Mouse (Mus musculus): Measurements from ENCODE around the gene Rbsn. TPM values are rescaled to one million over a fixed set of nuclear protein-coding genes. Genes with fewer than 3 reads are reported as not detected.

The Rbsn gene
- total RNA-seq, 2 experiments from 2014 or later: 13.2 to 18.9 TPM

- ATAC-seq (replicated peaks; ENCODE audit: poor library complexity, severe bottlenecking): peak; percentile 85
Measured at GRCm38 (mm10) chr6:92183621-92184131, 31.0 kb downstream of the Rbsn start, which contains the start of gene Mrps25. Gene Mrps25 (minus strand): TSS chr6:92184033.

DNA sequence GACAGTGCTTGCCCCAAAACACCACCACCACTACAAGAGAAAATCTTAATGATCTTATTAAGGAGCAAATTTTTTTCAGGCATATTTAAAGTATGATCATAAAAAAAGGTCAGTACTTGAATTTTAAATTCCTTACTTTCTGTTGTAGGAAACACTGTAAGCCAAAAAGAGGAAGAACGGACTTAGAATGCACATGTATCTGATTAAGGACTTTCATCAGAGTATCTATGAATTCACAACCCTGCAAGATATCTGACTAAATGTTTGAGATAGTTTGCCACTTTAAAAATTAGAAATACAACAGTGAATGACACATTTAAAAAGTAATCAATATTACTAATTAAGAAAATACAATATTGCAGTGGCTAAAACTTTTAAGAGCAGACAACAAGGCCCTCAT, 38.3 kb downstream of the Rbsn start:
- no peak for ATAC-seq (replicated peaks; ENCODE audit: poor library complexity, severe bottlenecking)

DNA sequence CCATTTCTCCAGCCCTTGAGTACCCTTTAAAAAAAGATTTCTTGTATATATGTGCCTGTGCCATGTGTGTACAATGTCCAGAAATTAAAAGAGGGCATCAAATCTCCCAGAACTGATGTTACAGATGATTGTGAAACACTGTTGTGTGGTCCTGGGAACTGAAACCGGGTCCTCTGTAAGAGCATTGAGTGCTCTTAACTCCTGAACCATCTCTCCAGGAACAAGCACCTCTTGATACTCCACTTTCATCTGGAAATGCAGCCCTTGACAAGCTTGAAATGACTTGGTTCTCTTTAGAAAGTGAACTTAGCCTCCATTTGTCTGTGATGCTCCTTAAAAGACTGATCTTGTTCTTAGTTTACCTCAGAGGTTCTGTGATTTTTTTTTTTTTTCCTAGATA, 52.0 kb downstream of the Rbsn start:
- ATAC-seq (replicated peaks; ENCODE audit: poor library complexity, severe bottlenecking): no peak

- no peak for ATAC-seq (replicated peaks; ENCODE audit: poor library complexity, severe bottlenecking)
Measured at GRCm38 (mm10) chr6:92158801-92159200, 55.9 kb downstream of the Rbsn start.

GRCm38 (mm10) chr6:92153774-92154173, 61.0 kb downstream of the Rbsn start:
- ATAC-seq (replicated peaks; ENCODE audit: poor library complexity, severe bottlenecking): no peak

- no peak for ATAC-seq (replicated peaks; ENCODE audit: poor library complexity, severe bottlenecking)
Measured at GRCm38 (mm10) chr6:92145881-92146280, 68.8 kb downstream of the Rbsn start.

Other genes starting within 250 kb of the Rbsn start
- 0.41 TPM in 1 of 2 replicates, not detected in the other for gene Fgd5, start 236.0 kb downstream of the Rbsn start, total RNA-seq (2014; fragmentation: Nextera tagmentation)
- not detected in 2 replicates for gene Fgd5, start 236.0 kb downstream of the Rbsn start, total RNA-seq (2017)
- gene Nr2c2, start 123.5 kb downstream of the Rbsn start, total RNA-seq (2014; fragmentation: Nextera tagmentation): 44.3 and 54.1 TPM in 2 replicates
- 44.4 and 44.6 TPM in 2 replicates for gene Nr2c2, start 123.5 kb downstream of the Rbsn start, total RNA-seq (2017)
- 50.3 and 76.0 TPM in 2 replicates for gene Mrps25, start 30.9 kb downstream of the Rbsn start, total RNA-seq (2014; fragmentation: Nextera tagmentation)
- gene Mrps25, start 30.9 kb downstream of the Rbsn start, total RNA-seq (2017): 55.0 and 86.6 TPM in 2 replicates
- not detected in 2 replicates for gene Trh, start 29.7 kb upstream of the Rbsn start, total RNA-seq (2014; fragmentation: Nextera tagmentation)
- not detected in 2 replicates for gene Trh, start 29.7 kb upstream of the Rbsn start, total RNA-seq (2017)

Measured in granulocyte monocyte progenitor cell, adult 5-6 weeks (primary cell).